Mouse (Mus musculus) lung, postnatal 10 days (tissue): ENCODE measurements at regions not wholly inside any gene's neighbourhood (a gene's known extent, or its start where the extent isn't known, plus 50 kb on each side); places are given as distances from the start of the nearest gene placed in this dataset.

Source experiments
- DNase-seq: peaks from one replicate; pipeline ENCODE4 v3.0.0; 2021

DNA sequence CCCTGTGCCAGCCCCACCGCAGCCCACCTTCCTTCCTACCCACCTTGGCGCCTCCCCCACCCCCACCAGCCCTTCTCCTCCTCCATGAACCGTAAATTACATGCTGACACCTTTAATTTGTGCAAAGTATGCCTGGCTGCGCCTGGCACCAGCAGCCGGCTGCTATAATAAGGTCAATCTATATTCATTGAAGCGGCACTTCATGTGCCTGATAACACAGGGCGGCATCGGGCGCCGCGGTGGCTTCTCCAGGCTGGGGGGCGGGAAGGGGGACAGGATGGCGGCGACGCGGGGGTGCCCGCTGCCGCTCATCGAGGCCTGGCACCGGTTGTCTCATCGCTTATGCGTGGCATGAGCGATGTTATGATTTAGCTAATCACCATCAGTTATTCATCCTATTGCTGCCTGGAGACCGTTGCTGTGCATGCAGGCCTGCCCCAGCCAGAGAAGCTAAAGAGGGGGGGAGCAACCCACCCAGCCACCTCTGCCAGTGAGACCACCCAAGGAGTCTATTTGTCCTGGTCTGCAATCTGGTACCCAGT lies 157.5 kb downstream of the Rplp1 start:
- no peak for DNase-seq

- DNase-seq, result no peak
Observed at GRCm38 (mm10) chr9:61756224-61756800, 158.0 kb downstream of the Rplp1 start.

- no peak for DNase-seq
Observed at GRCm38 (mm10) chr9:61755311-61755710, 159.0 kb downstream of the Rplp1 start.

DNA sequence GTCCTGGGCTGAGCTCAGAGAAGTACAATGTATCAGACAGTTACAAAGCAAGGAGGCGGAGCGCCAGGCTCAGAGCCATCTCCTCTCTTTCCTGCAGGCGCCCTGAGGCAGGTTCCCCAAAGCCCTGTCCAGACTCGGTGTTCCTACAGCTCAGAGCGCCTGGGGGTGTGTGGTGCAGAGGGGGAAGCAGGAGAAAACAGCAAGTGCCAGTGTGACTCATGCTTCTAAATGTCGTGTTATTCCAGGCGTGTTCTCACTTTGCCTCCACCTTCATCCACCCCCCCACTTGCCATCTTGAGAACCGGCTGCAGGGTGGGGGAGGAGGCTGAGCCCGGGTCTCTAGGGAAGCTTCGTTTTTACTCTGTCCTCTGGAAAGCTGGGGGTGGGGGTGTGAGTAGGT lies 160.5 kb downstream of the Rplp1 start:
- DNase-seq, result no peak

DNA sequence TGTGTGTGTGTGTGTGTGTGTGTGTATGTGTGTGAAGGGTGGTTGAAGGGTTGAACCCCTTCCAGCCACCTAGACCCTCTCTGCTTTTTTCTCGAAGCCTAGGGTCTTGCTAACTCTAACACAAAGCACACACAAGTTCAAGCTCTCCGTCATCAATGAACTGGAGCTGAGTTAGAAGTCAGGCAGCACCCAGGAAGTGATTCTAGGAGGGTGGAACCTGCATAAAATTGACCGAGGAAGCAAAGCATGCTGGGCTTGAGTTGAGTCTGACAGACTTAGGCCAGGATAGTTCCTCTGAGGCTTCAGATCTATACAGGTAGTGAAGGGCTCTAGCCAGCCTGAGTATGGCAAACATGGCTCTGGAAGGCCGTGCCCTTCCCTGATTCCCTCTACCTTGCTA lies 165.1 kb downstream of the Rplp1 start:
- DNase-seq, result no peak

DNA sequence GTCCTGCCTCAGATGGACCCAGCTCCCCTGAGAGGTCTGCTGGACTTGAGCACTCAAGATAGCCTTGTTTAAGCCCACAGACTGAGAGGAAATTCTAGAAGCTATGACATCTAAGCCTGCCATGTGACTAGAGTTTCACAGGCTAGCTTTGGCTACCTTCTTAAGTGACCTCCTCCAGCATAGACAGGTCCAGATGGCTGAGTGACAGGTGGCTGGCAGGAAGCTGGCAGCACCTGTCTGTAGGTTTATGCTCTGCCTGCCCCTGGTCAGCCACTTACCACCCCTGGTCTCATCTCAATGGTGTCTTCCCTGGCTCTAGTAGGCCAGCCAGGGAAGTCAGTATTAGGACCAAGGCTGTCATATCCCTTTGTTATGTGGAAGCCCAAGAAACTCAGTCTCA lies 165.9 kb downstream of the Rplp1 start:
- no peak for DNase-seq

GRCm38 (mm10) chr9:61746401-61746800 lies 167.9 kb downstream of the Rplp1 start:
- no peak for DNase-seq

DNA sequence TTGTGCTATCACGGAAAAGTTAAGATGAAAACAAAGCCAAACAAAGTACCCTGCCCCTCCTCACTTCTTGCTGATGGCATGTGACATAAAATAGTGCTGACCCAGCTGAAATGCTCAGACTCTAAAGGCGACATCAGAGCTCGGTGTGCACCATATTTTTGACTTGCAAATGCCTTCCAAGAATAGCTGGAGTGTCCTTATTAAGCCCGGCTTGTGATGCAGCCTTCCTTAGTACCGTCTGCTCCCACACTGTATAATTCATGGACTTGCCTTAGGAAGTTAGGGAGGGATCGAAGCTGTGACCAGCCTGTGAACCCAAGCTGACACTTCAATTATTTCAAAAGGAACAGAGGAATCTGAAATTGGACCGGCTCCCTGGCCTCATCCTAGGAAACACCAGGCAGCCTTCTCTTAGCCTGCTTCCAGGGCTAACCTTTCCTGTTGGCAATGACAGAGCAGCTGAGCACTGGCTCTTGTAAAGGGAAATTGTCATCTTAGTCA lies 169.0 kb downstream of the Rplp1 start:
- no peak for DNase-seq

DNA sequence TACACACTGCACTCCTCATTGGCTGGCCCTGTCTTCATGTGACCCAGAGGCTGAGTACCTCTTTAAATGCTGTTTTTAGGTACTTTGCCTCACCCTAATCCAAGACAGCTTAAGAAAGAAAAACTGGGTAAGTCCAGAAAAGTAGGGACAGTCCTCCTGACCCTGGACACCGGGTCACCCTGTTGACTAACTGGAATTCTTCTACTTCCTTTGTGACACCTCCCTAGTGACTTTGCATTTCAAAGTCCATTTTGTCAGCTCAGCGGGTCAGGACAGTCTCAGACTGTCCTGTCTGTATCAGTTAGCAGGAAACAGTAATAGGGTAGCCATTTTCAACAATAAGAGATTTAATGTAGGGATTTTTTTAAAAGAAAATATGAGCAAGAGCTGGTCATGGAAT lies 180.8 kb downstream of the Rplp1 start:
- no peak for DNase-seq

GRCm38 (mm10) chr9:61732747-61733146 lies 181.6 kb downstream of the Rplp1 start:
- no peak for DNase-seq

DNA sequence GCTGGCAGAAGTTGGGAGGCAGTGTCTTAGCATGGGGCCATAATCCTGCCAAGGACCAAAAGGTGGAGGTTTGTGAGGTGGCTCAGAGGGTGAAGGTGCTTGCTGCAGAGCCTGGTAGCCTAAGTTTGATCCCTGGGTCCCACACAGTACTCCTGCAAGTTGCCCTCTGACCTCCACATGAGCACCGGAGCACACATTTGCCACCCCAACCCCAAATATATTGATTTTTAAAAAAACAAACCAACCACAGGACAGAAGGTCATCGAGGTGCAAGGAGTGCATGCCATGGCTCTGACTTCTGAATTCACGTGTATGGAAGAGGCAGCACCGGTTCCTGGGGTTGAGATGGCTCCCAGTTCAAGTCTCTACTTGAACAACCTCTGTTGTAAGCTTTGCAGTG lies 186.2 kb downstream of the Rplp1 start:
- DNase-seq, result no peak

DNA sequence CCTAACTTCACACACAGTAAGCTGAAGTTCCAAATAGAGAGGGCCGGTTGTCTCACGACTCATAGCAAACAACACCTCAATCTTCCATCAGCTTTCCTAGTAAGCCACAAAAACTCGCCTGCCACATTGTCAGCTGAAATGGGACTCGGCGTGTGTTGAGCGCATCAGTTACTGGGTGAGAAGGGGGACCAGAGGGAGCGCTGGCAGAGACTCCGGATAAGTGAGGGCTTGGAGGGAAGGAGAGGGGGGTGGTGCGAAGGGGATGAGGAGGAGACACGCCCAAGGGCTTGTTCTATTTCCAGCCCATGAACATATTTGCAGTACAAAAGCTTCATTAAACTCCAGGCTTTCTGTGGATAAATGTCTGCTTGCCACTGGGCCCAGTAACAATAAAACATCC lies 186.7 kb downstream of the Rplp1 start:
- peak; percentile 74 for DNase-seq

GRCm38 (mm10) chr9:61724070-61724469 lies 190.3 kb downstream of the Rplp1 start:
- DNase-seq, result no peak

GRCm38 (mm10) chr9:61723021-61723581 lies 191.2 kb downstream of the Rplp1 start:
- peak; percentile 77 for DNase-seq

DNA sequence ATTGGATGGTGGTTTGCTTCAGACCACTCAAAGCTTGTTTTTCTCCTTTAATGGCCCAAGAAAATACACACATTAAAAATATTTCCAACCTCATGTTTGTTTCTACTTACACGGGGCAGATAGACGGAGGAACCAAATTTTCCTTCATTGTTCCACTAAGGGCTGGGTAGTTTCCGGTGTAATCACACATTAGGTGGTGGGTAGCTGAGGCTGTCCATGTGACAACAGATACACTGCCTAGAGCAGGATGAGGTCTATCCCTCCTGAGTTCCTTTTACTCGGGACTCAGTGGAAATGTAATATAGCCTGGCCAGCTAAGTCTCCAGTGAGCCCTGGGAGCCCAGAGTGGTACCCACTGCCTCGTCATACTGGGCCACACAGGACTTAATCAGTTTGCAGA lies 192.5 kb downstream of the Rplp1 start:
- DNase-seq, result no peak

DNA sequence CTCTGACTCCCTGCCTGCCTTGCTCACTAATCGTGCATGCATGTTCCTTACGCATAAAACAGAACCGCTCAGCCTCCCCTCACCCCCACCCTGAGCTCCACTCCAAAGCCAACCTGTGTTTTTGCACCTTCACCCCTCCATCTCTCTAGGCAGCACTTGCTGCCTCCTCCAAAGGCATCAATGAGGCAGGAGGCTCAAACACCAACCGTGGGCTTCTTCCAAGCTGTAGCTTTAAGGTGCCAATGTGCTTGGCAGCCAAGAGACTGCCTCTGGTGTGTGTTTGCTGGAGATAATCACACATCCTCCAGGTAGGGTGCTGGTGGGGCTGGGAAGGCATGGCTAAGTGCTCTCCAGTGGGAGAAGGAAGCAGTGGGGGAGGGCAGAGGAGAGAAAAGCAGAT lies 193.3 kb downstream of the Rplp1 start:
- DNase-seq, result no peak

DNA sequence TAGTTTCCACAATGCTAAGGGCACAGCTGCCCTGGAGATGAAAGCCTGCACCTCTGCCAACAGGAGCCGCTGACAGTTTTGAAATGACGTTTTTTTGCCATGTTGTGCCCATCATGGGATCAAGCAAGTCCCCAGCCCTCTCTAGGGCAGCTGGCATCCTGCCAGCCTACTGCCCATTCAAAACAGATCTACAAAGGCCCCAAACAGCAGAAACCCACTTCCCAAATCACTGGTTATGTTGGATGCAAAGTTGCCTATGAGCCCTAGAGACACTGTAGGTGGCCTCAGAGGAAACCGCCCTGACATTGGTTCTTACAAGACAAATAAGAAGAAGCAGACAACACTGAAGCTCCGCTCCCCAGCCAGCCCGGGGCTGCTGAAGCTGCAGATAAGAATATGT lies 194.1 kb downstream of the Rplp1 start:
- no peak for DNase-seq

GRCm38 (mm10) chr9:61716751-61717150 lies 197.6 kb downstream of the Rplp1 start:
- no peak for DNase-seq

DNA sequence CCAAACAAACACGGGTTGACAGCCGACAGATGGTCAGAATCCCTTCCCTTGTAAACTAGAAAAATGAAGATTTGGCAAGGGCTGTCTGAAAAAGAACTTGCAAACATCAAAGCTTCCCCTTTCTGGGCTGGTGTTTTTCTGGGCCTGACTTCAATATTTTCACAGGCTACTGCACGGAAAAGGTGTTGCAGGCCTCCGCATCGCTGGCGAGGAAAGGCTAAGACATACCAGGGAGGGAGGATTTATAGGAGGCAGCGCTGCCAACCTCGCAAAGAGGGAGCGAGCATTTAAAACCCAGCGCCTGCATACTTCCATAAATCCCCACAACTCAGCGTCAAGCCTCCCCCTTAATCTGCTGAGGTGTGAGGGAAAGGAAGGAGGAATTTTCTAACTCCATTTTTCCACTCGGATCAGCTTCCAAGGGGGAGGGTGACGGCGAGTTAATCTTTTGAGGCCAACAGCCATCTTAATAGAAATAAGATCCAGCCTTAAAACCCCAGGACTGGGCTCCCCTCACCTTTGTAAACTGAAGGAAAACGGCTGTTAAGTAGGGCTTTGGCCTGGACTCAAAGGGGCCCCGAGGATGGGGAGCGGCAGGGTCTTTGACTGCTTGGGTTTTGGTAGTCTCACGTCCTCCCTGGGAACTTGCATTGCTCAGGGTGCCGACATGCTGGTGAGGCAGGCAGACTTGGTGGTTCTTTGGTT lies 199.9 kb downstream of the Rplp1 start:
- peak; percentile 28 for DNase-seq

- DNase-seq, result no peak
Observed at GRCm38 (mm10) chr9:61713806-61714205, 200.5 kb downstream of the Rplp1 start.

GRCm38 (mm10) chr9:61711296-61711695 lies 203.0 kb downstream of the Rplp1 start:
- DNase-seq, result no peak

- no peak for DNase-seq
Observed at GRCm38 (mm10) chr9:61707875-61708274, 206.5 kb downstream of the Rplp1 start.

GRCm38 (mm10) chr9:61707296-61707695 lies 207.0 kb downstream of the Rplp1 start:
- peak; percentile 27 for DNase-seq

DNA sequence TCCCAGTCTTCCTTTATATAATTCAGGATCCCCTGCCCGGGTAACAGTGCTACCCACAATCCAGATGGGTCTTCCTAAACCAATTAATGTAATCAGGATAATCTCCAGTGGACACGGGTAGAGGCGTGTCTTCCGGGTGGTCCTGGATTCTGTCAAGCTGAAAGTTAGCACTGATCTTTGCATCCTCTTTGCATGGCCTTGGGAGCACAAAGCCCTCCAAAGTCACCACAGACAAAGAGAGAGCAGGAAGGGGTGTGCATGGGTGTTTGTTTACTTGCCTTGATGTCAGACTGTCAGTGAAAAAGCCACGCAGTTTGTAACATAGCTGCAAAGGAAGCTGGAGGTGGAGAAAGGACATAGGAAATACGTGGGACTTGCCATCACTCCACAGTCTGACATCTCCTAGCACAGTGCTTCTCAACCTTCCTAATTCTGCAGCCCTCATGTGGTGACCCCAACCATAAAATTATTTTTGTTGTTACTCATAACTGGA lies 208.0 kb downstream of the Rplp1 start:
- no peak for DNase-seq
